Mouse (Mus musculus) CH12.LX (cell line): ENCODE measurements around the gene Macc1.

Experiments used
- CTCF ChIP-seq, 2 experiments: IDR thresholded peaks in 1 of 2; conservative IDR thresholded peaks in 1 of 2; 2 replicates each; pipeline ENCODE4 v1.5.1; 2011 to 2012; ENCODE audit warnings: low read depth in 2 of 2, low read length in 2 of 2, improper control_type of control experiment in 1 of 2, inconsistent platforms in 1 of 2, mild to moderate bottlenecking in 1 of 2, moderate library complexity in 1 of 2
- MAFK ChIP-seq: IDR thresholded peaks from 2 replicates; pipeline ENCODE4 v1.6.1; 2011; ENCODE audit warnings: low read length, improper control_type of control experiment; ENCODE audit not compliant: insufficient replicate concordance
- POLR2AphosphoS2 ChIP-seq: IDR thresholded peaks from 2 replicates; pipeline ENCODE4 v1.6.1; 2011; ENCODE audit warnings: low read depth, low read length, improper control_type of control experiment

DNA sequence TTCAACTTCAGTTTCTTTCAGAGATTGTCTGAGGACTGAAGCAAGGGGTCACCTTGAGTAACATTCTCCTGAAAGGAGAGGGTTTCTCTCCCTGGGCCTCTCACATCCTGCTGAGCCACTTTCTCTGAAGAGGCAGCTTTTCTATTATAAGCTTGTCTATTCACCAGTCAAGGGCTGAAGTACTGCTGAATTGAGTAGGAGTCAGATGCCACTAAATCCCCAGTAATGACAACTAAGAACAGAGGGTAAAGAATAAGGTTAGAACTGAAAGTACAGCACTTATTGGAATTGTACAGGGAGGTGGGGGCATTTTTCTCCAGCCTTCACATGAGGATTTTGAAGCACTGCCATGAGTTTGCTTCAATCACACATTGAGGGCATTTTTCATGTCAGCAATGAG lies 19.3 kb downstream of the Macc1 start:
- no peak for TF ChIP-seq MAFK
- no peak for TF ChIP-seq POLR2AphosphoS2
- no peak for TF ChIP-seq CTCF (conservative IDR thresholded peaks at IDR 0.05 in 1 of 2, IDR thresholded peaks at IDR 0.05 in 1 of 2; ENCODE audit: low read depth in 2 of 2, low read length in 2 of 2)
